Mouse (Mus musculus) cortical plate, adult 2 months (tissue): Measurements from ENCODE around the gene Bcan.
A peak's percentile ranks its signal among the peaks of the same experiment; 100 is the strongest.

Experiments
- CTCF ChIP-seq: fragments of 200-500 bp; IDR thresholded peaks from 2 replicates; pipeline ENCODE4 v1.5.1; 2011; ENCODE audit warnings: mild to moderate bottlenecking, control low read depth, low read length; ENCODE audit not compliant: insufficient read depth; ENCODE audit errors: extremely low read depth
- POLR2A ChIP-seq: fragments of 200-500 bp; IDR thresholded peaks from 2 replicates; pipeline ENCODE4 v1.6.1; 2011; ENCODE audit warnings: mild to moderate bottlenecking, low read length, control low read depth; ENCODE audit not compliant: insufficient read depth; ENCODE audit errors: extremely low read depth

GRCm38 (mm10) chr3:88005822-88006786 is 6.1 kb upstream of the Bcan start:
- TF ChIP-seq POLR2A, result no peak
- TF ChIP-seq CTCF, result peak; percentile 42; the same call in 1 of the 2 replicates
